Mouse (Mus musculus) heart, postnatal 0 days (tissue): ENCODE results near the gene Gm28042. TPM values are rescaled to one million over a fixed set of nuclear protein-coding genes. Genes with fewer than 3 reads are reported as not detected.

Experiments used
- ATAC-seq: fragments of 200-750 bp; cut with Nextera tagmentation; 2 replicates; pipeline ENCODE4 v1.8.0; 2017; ENCODE audit warnings: low read depth, moderate number of reproducible peaks, moderate library complexity; ENCODE audit not compliant: insufficient read depth
- DNase-seq: peaks from one replicate; pipeline ENCODE4 v3.0.0-alpha.2; 2016; ENCODE audit warnings: low spot score
- H3K27ac ChIP-seq: fragments of 300-500 bp; sonication (generic); 2 replicates; pipeline ENCODE4 v1.5.1; 2014; ENCODE audit warnings: low read depth, mild to moderate bottlenecking
- H3K27me3 ChIP-seq: fragments of 300-500 bp; sonication (generic); 2 replicates; pipeline ENCODE4 v1.6.1; 2014; ENCODE audit warnings: low read length, mixed read lengths; ENCODE audit not compliant: control insufficient read depth, insufficient read depth
- H3K36me3 ChIP-seq: fragments of 300-500 bp; sonication (generic); replicated peaks from 2 replicates; pipeline ENCODE4 v1.6.1; 2014; ENCODE audit warnings: low read length, mixed read lengths; ENCODE audit not compliant: control insufficient read depth, insufficient read depth
- H3K4me1 ChIP-seq: fragments of 300-500 bp; sonication (generic); 2 replicates; pipeline ENCODE4 v1.6.1; 2014; ENCODE audit warnings: antibody characterized with exemption; ENCODE audit not compliant: control insufficient read depth, insufficient read depth
- H3K4me2 ChIP-seq: fragments of 300-500 bp; sonication (generic); 2 replicates; pipeline ENCODE4 v1.6.1; 2014; ENCODE audit warnings: low read depth, mild to moderate bottlenecking, low read length, moderate library complexity
- H3K4me3 ChIP-seq: fragments of 300-500 bp; sonication (generic); 2 replicates; pipeline ENCODE4 v1.5.1; 2014; ENCODE audit warnings: low read depth, low read length
- H3K9ac ChIP-seq: fragments of 300-500 bp; sonication (generic); replicated peaks from 2 replicates; pipeline ENCODE4 v1.6.1; 2014; ENCODE audit warnings: low read depth, low read length, mixed read lengths
- H3K9me3 ChIP-seq: fragments of 300-500 bp; sonication (generic); replicated peaks from 2 replicates; pipeline ENCODE4 v1.6.1; 2016; ENCODE audit warnings: low read length; ENCODE audit not compliant: control insufficient read depth
- CTCF ChIP-seq: IDR thresholded peaks from 2 replicates; pipeline ENCODE4 v1.5.1; 2016; ENCODE audit warnings: antibody characterized with exemption, control low read depth, low read depth
- EP300 ChIP-seq: IDR thresholded peaks from 2 replicates; pipeline ENCODE4 v1.6.1; 2016; ENCODE audit warnings: antibody characterized with exemption, low read depth
- WGBS: fragments of 180-500 bp; shearing (Covaris S2); extraction: QIAGEN DNeasy Blood & Tissue Kit; methylation state at CpG from one replicate; pipeline ENCODE4 v1.1.7; 2014; 5-methylcytosine and 5-hydroxymethylcytosine counted together
- polyA plus RNA-seq: library from polyadenylated mRNA; unstranded; fragments of >200 nt; fragmentation: Nextera tagmentation; extraction: Ambion mirVana; gene quantifications from 2 replicates; pipeline ENCODE4 v1.2.1, GENCODE M21; 2015
- total RNA-seq: library from RNA; depleted of rRNA; stranded (reverse); fragments of >200 nt; gene quantifications from 2 replicates; pipeline ENCODE4 v1.2.3, GENCODE M21; 2014; ENCODE audit warnings: low replicate concordance

Gm28042 gene
- total and polyA plus RNA-seq, 2 experiments from 2014 or later: 1.4 to 18.7 TPM

DNA sequence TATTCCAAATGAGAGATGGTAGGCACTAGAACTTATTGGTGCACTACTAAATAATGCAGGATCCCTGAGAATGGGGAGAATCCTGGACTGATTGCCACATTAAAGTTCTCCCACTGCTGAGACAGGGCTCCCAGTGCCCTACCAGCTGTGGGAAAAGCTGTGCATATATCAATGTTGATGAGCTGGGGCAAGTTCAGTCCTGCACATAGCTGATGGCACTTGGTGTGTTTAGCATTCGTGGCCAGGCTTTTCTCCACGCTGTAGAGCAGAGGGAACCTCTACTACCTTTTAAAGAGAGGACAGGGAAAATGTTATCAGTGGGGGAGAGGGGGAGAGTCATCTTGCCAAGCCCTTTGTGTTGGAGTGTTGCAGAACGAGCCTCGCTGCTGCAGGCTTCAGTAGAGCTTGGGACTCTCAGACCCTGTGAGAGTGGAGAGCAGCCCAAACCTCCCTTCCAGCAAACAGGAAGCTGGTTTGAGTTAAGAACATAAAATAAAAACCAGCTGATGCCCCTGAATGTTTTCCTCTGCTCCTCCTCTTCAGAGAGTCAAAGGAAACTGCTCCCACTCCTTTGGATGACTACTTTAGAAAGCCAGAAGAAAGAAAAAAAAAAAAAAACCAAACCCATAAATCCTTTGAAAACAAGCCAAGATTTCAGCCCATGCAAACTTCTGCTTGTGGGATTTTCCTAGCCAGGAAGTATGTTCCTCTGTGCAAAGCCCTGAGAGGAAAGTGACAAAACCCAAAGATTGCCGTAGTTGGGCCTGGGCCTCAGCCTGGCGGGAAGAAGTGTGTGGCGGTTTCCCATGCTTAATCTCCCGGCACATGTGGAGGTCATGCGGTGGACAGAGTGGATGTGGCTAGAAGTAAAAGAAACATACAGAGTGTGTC lies 31.7 kb upstream of the Gm28042 start:
- H3K9me3 ChIP-seq: no peaks in the 10 kb centered on the region
- peaks cover 6% of the 10 kb centered on the region; the same call in 1 of the 2 replicates for H3K36me3 ChIP-seq
- peaks cover 12% of the 10 kb centered on the region for H3K4me1 ChIP-seq
- no peak overlapping the region for H3K4me3 ChIP-seq
- ATAC-seq: peak; percentile 51; the same call in 1 of the 2 replicates
- TF ChIP-seq EP300 (no peak), CTCF (no peak)
- no peak overlapping the region for H3K9ac ChIP-seq
- peak overlapping the region; percentile 75 for H3K27ac ChIP-seq
- no peaks in the 10 kb centered on the region for H3K27me3 ChIP-seq
- H3K4me2 ChIP-seq: no peak overlapping the region
- peak; percentile 60 for DNase-seq
- 26% methylated on average over 9 of the region's 9 CpGs for WGBS

DNA sequence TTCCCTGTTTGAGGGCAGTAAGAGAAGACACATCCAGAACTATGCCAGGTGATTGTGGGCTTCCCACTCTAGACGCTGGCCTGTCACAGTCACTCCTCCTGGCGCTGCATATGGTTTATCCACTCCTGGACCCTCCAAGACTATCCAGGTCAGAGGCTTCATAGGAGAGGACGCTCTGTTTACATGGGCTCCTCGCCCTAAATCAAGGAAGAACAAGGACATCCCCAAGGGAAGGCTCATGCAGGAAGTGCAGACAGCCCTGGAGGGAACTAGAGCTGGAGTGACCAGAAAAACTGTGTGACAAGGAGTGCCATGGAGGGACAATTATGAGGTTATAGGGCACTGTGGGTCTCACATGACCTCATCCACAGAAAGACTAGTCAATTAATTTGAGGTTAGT lies 29.9 kb upstream of the Gm28042 start:
- H3K9ac ChIP-seq: no peak overlapping the region
- 76% methylated on average over 4 of the region's 4 CpGs for WGBS
- H3K4me3 ChIP-seq: no peak overlapping the region
- H3K27ac ChIP-seq: no peak overlapping the region
- no peaks in the 10 kb centered on the region for H3K9me3 ChIP-seq
- TF ChIP-seq CTCF: no peak
- H3K4me2 ChIP-seq: no peak overlapping the region
- peaks cover 6% of the 10 kb centered on the region; the same call in 1 of the 2 replicates for H3K36me3 ChIP-seq
- DNase-seq (no peak), ATAC-seq (no peak)
- H3K4me1 ChIP-seq: peaks cover 20% of the 10 kb centered on the region
- H3K27me3 ChIP-seq: no peaks in the 10 kb centered on the region

DNA sequence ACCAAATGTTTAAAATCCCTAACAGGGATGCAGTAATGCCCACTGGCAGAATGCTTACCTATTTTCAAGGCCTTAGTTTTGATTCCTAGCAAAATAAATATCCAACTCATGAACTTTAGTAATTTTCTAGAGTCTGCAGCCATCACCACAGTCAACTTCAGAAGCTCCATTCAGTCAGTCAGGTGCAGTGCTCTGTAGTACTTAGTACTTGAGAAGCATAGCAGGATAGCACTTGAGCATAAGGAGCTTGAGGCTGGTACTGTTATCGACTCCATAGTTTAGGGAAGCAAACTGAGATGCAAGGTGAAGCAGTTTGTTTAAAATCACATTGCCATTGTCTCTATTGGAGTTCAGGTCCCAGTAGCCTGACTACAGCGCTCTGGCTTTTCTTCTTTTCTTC lies 27.6 kb upstream of the Gm28042 start:
- peaks cover 18% of the 10 kb centered on the region for H3K4me1 ChIP-seq
- no peak for TF ChIP-seq EP300
- TF ChIP-seq CTCF: no peak
- 87% methylated on average over 2 of the region's 2 CpGs for WGBS

DNA sequence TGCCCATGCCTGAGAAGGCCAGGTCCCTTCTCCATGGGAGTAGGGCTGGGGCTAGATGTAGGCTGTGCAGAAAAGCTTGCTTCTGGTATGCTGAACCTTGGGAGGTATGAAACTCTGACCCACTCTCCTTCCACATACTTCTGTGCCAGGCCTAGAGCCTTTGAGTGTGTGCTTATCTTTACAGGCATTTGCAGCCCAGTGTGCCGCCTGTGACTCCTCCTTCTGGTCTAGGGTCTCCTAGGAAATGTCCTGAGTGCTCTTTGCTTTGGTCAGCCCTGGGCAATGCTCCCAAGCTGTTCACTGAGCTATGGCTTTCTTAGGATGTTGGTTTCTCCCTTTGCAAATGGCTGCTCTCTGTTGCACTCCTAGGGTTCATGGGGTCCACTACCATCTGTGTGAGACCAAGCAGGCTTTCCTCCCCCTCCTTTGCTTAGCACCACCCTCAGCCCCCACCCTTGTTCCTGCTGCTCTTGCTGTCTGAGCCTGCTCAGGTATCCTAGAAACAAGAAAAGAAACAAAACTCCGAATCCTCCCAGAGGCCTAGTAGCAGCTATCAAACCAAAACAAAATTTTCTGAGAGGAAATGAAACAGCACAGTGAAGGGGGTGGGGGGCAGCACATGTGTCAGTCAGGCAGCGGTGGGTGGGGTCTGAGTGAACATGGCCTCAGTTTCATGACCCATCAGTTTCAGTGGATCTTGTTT lies 26.3 kb upstream of the Gm28042 start:
- 46% methylated on average over 3 of the region's 3 CpGs for WGBS
- Histone ChIP-seq H3K27ac (peak overlapping the region; percentile 46), H3K4me2 (no peak overlapping the region), H3K27me3 (no peaks in the 10 kb centered on the region), H3K36me3 (peaks cover 6% of the 10 kb centered on the region; the same call in 1 of the 2 replicates), H3K9me3 (no peaks in the 10 kb centered on the region), H3K4me1 (peaks cover 10% of the 10 kb centered on the region), H3K9ac (no peak overlapping the region), H3K4me3 (no peak overlapping the region)
- no peak for TF ChIP-seq EP300
- no peak for TF ChIP-seq CTCF
- ATAC-seq: peak; percentile 63
- no peak for DNase-seq

More for the DNA sequence above, 27.6 kb upstream of the Gm28042 start:
- no peak for ATAC-seq
- Histone ChIP-seq H3K9me3 (no peaks in the 10 kb centered on the region), H3K9ac (no peak overlapping the region), H3K4me3 (no peak overlapping the region), H3K4me2 (no peak overlapping the region), H3K27me3 (no peaks in the 10 kb centered on the region), H3K27ac (no peak overlapping the region), H3K36me3 (peaks cover 6% of the 10 kb centered on the region; the same call in 1 of the 2 replicates)
- no peak for DNase-seq

DNA sequence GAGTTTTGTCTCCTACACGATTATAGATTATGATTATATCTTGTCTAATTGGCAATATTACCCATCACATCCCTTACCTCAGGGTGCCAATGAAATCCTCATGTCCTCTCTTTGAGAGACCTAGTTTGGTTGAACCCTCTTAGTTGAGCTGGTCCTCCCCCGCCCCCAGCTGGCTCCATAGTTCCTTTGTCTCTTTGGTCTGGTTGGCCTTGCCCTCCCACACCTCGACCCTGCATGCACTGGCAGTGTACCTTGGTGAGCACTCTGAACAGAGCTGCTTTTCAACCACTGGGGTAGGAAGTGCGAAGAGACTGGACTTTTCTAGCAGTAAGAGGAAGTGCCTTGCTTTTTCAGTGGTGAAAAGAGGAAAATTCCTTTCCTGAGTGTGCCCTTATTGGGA lies 25.3 kb upstream of the Gm28042 start:
- 66% methylated on average over 4 of the region's 4 CpGs for WGBS
- Histone ChIP-seq H3K4me3 (no peak overlapping the region), H3K4me2 (no peak overlapping the region), H3K9ac (no peak overlapping the region), H3K36me3 (peaks cover 6% of the 10 kb centered on the region; the same call in 1 of the 2 replicates), H3K27ac (no peak overlapping the region), H3K4me1 (peaks cover 10% of the 10 kb centered on the region), H3K27me3 (no peaks in the 10 kb centered on the region), H3K9me3 (no peaks in the 10 kb centered on the region)
- ATAC-seq (no peak), DNase-seq (no peak)
- TF ChIP-seq EP300 (no peak), CTCF (no peak)
